In genomic region chr9:94889647-94890046, GRCm38 (mm10) we compare ENCODE assay signal across 22 mouse cellular contexts.
DNase-seq lines count a peak whose midpoint lies in the region; ATAC-seq lines count a peak whose summit lies in the region.
"Had no signal": no experiment of that assay in that cellular context is flagged by ENCODE, and none has a peak within 500 bp of the region (broad histone marks: within the 10 kb centered on the region; RNA-seq: fewer than 3 reads in every experiment).

No protein-coding gene starts in this region.

- no peaks in the 10 kb centered on the region for H3K36me3 ChIP-seq in midbrain, embryonic 11.5 days (ENCODE audit: control insufficient read depth, insufficient read depth, low read length)
- H3K36me3 ChIP-seq in midbrain, embryonic 16.5 days (ENCODE audit: control insufficient read depth, insufficient read depth, low read length): no peaks in the 10 kb centered on the region
- H3K36me3 ChIP-seq: G1E had no signal

- peak; percentile 62 for ATAC-seq in frontal cortex, adult (ENCODE audit: low TSS enrichment)
- no peak for ATAC-seq in midbrain, embryonic 11.5 days (ENCODE audit: low FRiP score)
- ATAC-seq in midbrain, embryonic 16.5 days: no peak
- ATAC-seq: activated CD4-positive, CD25-positive, alpha-beta regulatory T cell, adult 4 months; CD4-positive, CD25-positive, alpha-beta regulatory T cell, adult 4 months; Patski had no signal

- no peak overlapping the region for H3K9ac ChIP-seq in midbrain, embryonic 11.5 days (ENCODE audit: low read length)
- H3K9ac ChIP-seq in midbrain, embryonic 16.5 days (ENCODE audit: low read depth, low read length): no peak overlapping the region

- H3K9me3 ChIP-seq in midbrain, embryonic 11.5 days (ENCODE audit: control insufficient read depth, low read length): no peaks in the 10 kb centered on the region
- H3K9me3 ChIP-seq in midbrain, embryonic 16.5 days (replicated peaks; ENCODE audit: control insufficient read depth, low read length, poor library complexity, severe bottlenecking): no peaks in the 10 kb centered on the region

- H3K4me1 ChIP-seq in midbrain, embryonic 11.5 days (ENCODE audit: control insufficient read depth, insufficient read depth, low read length): no peaks in the 10 kb centered on the region
- H3K4me1 ChIP-seq in midbrain, embryonic 16.5 days (ENCODE audit: control insufficient read depth, insufficient read depth, low read length): no peaks in the 10 kb centered on the region

- H3K4me3 ChIP-seq in midbrain, embryonic 11.5 days (ENCODE audit: low read depth, low read length): no peak overlapping the region
- H3K4me3 ChIP-seq in midbrain, embryonic 16.5 days (ENCODE audit: low read depth, low read length): no peak overlapping the region

- no peak overlapping the region for H3K4me2 ChIP-seq in midbrain, embryonic 11.5 days
- no peak overlapping the region for H3K4me2 ChIP-seq in midbrain, embryonic 16.5 days (ENCODE audit: low read length)

- no peak overlapping the region for H3K27ac ChIP-seq in midbrain, embryonic 11.5 days (ENCODE audit: low read depth, low read length)
- H3K27ac ChIP-seq in midbrain, embryonic 16.5 days (ENCODE audit: low read length): no peak overlapping the region

- H3K27me3 ChIP-seq in midbrain, embryonic 11.5 days (ENCODE audit: control insufficient read depth, insufficient read depth, low read length): no peaks in the 10 kb centered on the region
- H3K27me3 ChIP-seq in midbrain, embryonic 16.5 days (ENCODE audit: control insufficient read depth, insufficient read depth, low read depth, low read length): no peaks in the 10 kb centered on the region
- H3K27me3 ChIP-seq: CH12.LX, Patski had no signal

- DNase-seq in frontal cortex, adult 2 months (ENCODE audit: extremely low spot score in 1 of 2, low spot score in 1 of 2): no peak
- peak; percentile 51 for DNase-seq in midbrain, embryonic 11.5 days (ENCODE audit: low spot score, missing footprints)
- peak; percentile 17 for DNase-seq in brain, adult 2 months (ENCODE audit: low read depth, low spot score)
- DNase-seq in lung, adult 18-20 months: no peak
- DNase-seq: adrenal gland, adult 2 months; adrenal gland, adult 8-10 months; adrenal gland, postnatal 10 days; adrenal gland, postnatal 14 days; adrenal gland, postnatal 25 days; adrenal gland, postnatal 36 days; B cell, adult 2 months; cerebellum, adult 11 months; cerebellum, adult 11-12 months; cerebellum, adult 18-20 months; cerebellum, adult 2 months had no signal

Comparison
In these comparisons a context has a peak if more than half of its experiments do, and no peak if none do; other contexts are left out.
1. DNase-seq: peak in midbrain, embryonic 11.5 days (single experiment) and brain, adult 2 months (single experiment); none in frontal cortex, adult 2 months (0 of 2) and lung, adult 18-20 months (0 of 2).